Mouse (Mus musculus) cerebellum, postnatal 25 days (tissue): Measurements from ENCODE around the gene Mgat4e.

ENCODE experiments used
- DNase-seq, 2 experiments: peaks; one replicate each; pipeline ENCODE4 v3.0.0; 2021; ENCODE audit warnings: mixed read lengths in 2 of 2

The Mgat4e gene

GRCm38 (mm10) chr1:134513312-134513860, 36.1 kb downstream of the Mgat4e start:
- DNase-seq, result peak; percentile 32 to 48

DNA sequence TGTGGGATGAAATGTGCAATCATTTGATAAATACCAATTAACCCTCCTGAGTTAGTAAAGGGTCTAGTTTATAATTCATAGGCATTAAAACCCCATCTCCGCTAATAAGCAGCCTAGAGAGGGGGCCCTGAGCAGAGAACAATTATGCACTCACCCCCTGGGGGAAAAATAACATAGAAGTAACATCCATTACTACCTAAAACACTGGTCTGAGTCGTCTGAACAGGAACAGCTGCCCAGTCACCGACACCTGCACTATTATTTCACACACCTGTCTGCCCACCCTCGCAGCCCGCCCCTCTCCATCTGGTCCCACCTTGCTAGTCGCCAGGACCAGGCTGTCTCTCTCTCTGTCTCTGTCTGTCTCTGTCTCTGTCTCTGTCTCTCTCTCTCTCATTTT, 36.9 kb downstream of the Mgat4e start:
- no peak for DNase-seq

DNA sequence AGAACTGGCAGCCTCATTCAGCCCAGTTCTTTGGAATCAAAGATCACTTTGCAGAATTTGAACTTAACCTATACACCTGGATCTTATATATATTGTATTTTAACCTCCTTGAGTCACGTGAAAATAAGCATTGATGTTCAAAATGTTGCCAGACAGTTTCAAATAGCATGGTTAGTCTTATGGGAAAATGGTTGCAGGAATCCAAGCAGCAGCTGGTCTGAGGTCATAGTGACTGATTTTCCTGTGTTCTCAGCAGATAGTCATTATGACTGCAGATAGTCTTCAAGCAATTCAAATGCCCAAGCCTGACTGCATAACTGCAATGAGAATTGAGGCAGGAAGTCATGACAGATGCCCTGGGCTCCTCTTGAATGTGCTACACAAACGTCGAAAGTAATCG, 37.3 kb downstream of the Mgat4e start:
- no peak for DNase-seq

- DNase-seq, result no peak
These were observed 39.5 kb downstream of the Mgat4e start for GRCm38 (mm10) chr1:134510018-134510417.

- no peak for DNase-seq
These were observed 43.3 kb downstream of the Mgat4e start for GRCm38 (mm10) chr1:134506201-134506600.

GRCm38 (mm10) chr1:134500916-134501315, 48.6 kb downstream of the Mgat4e start:
- no peak for DNase-seq

DNA sequence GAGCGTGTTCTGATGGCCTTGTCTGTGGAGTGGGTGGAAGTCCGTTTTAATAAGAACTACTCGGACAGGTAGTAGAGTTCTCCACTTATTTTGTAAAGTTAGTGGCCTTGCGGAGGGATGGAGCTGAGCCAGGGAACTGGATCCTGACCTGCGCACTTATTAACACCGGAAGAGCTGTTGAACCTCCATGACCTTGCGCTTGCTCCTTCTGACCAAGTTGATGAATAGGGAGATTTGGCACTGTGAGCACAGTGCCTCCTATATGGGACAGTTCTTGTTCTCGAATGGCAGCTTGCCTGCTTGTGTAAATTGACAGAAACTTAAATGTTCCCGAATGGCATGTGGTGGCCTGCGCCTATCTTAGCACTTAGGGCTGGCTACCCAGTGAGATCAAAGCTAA, 53.5 kb downstream of the Mgat4e start:
- no peak for DNase-seq

- no peak for DNase-seq
These were observed 54.3 kb downstream of the Mgat4e start for GRCm38 (mm10) chr1:134495216-134495539.

DNA sequence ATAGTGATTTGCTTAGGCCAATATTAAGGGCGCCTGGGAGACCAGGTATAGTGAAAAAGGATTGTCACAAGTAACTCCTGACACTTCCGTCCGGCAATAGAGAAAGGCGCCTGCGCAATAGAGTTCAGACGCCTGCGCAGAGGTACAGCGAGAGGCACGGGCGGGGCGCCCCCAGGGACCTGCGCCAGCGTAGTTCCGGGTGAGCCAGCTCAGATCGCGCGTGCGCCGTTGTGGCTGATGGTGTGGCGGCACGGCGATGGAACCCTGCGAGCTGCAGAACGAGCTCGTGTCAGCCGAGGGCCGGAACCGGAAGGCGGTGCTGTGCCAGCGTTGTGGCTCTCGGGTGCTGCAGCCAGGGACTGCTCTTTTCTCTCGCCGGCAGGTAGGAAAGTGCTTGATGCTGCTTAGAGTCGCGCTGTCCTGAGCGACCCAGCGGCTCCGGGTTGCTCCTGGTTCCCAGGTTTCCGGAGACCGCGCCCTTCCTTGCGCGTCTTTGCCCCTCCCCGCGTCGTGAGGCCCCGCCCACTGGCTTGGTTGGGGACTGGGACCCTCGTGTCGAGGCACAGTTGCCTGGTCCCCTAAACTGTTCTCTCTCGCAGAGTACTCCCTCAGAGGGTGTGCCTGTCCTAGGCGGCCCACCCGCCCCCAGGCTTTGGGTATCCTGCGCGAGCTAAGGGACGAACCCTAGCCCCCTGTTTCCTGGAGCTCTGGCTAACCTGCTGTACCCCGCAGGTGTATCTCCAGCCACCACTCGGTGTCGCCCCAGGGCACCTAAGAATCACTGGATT, 54.9 kb downstream of the Mgat4e start, which contains the start of gene Rabif:
TSS of gene Rabif (plus strand) at position 221 of the 788 bp plus-strand sequence.
- peak; percentile 99 for DNase-seq

DNA sequence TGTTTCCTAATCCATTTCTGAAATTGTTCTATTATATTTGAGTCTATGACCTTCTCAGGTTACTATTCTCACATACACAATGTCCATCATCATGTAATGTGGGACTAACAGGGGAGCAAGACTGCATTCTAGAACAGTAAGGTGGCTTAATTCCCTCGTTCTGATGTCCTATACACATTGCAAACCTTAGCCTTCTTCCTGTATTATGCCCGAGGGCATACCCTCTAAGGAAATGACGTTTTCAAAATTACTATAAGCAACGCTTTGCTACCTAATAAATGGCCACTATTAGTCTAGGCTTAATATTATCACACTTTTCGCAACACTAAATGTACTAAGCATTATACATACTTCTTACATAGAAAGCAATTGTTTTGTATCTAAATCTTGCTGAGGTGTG, 55.5 kb downstream of the Mgat4e start:
- DNase-seq, result no peak

- no peak for DNase-seq
These were observed 56.0 kb downstream of the Mgat4e start for GRCm38 (mm10) chr1:134493496-134493895.

DNA sequence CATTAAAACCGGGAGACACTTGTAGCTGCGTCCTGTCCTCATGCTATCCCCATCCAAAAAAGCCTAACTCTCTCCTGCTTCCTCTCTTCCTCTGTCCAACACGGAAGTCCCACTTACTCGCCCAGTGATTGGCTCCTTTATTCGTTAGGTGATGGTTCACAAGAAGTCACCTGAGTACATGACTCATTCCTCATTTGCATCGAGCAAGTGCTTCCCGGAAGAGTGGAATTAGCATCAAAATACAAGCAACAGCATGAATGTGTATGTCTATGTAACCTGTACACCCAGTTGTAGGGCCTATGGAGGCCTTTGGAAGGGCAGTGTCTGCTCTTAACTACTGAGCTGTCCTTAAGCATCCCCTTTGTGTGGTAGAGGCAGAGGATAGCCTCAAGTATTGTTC, 57.2 kb downstream of the Mgat4e start:
- no peak for DNase-seq
